Mouse (Mus musculus): ENCODE results near the gene Nt5c3.
A peak's percentile ranks its signal among the peaks of the same experiment; 100 is the strongest.
"Not testable (repeated sequence)": the region's sequence is repeated elsewhere in the genome, so short reads cannot be mapped to it uniquely, and the experiment has no call there.

Gene Nt5c3

DNA sequence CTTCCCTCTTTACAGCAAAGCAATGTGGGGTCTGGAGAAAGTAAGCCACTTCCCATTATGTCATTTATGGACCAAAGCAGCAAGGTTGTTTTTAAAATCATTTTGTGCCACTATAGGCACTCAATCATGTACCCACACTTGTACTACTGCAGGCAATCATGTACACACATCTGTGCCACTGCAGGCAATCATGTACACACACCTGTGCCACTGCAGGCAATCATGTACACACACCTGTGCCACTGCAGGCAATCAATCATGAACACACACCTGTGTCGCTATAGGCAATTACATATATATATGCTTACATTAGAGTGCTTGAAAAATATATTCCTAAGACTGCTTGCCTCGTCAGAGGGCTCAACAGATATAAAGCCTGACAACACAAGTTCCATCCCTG is 18.8 kb downstream of the Nt5c3 start:
- no peak for DNase-seq (ENCODE audit: low spot score in 2 of 2)

DNA sequence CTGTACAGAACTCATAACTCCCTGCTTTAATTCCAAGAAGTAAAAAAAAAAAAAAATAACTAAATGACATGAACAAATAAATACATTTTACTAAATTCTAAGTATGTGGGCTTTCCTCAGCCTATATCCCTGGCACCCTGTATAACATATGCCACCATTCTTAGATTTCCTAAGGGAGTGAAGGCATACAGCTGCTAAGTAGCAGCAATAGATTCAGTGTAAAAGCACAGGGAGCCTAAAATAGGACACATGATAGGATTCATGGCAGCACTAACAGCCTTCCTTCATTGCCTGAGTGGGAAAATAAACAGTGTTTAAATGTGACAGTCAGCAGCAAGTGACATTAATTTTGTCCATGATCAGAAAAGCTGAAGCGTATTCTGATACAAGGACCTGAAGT is 19.4 kb downstream of the Nt5c3 start:
- no peak for DNase-seq (ENCODE audit: low spot score in 2 of 2)

DNA sequence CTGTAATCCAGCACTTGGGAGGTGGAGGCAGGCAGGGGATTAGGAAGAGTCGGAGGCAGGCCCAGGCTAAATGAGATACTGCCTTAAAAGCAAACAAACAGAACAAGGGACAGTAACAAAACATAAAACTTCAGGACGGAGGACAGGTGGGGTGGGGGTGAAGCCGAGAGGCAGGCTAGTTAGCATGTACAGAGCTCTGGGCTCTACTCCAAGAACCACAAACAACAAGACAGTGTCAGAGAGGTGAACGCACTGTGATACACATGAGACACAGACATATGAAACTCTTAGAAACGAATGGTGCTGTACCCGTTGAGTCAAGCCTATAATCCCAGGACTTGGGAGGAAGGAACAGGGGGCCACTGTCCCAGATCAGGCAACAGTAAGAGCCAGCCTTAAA is 19.9 kb downstream of the Nt5c3 start:
- no peak for DNase-seq (ENCODE audit: low spot score in 2 of 2)

DNA sequence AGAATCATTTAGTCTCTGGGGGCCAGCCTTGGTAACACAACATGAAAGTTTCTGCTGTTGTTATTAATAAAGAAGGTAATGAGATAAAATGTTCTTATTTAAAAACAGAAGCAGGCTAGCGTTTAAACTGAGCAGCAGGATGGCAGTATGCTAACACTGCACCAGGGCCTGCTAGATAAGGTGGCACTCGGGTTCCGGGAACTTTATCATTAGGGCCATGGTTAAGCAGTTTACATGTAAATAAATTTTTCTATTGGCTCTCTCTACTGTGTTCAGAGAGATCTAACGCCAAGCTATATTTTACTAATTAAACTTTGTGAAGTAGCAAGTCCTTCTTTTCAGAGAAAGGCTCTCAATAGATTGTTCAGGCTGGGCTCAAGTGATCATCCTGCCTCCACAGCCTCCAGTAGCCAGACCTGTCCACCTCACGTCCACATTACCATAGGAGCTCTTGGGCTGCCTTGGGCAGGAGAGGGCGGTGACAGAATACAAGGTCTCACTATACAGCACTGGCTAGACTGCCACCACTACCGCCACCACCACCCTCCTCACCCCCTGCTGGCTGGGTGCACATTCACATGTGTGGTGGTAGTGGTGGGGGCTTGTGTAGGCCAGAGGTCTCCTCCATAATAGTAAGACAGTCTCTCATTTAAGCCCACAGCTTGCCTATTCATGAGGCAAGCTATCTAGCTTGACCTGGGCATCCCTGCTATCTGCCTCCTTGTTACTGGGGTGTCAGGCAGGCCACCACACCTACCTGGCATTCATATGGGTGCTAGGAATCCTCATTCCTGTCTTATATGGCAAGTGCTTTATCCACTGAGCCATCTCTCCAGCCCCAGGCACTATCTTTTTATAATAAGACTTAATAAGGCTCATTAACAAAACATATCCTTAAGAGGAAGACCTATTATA is 20.9 kb downstream of the Nt5c3 start:
- peak; percentile 67 to 80 for DNase-seq (ENCODE audit: low spot score in 2 of 2)

DNA sequence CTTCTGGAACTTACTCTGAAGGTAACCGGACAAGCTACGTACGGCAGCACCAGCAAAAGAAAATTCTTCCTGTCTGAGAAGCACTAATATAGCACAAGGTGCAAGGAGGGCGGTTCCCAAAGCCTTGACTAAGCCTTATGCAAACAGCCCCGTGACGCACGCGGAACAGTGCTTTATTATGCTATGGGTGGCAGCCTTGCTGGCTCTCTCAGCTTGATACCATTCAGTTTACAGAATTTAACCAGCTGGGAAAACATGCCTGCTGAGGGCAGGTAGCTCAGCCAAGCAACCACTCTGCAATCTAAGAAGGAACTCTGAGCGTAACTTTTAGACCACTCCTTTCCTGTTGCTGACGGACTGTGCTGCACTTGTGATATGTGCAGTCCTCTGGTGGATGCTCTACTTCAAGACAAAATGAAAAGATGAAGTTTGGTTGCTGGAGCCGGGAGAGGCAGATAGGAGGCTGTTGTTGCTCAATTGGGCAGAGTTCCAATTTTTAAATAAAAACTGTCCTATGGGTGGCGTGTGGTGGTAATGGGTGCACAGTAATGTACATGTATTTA is 21.8 kb downstream of the Nt5c3 start:
- peak; percentile 77 to 85 for DNase-seq (ENCODE audit: low spot score in 2 of 2)

DNA sequence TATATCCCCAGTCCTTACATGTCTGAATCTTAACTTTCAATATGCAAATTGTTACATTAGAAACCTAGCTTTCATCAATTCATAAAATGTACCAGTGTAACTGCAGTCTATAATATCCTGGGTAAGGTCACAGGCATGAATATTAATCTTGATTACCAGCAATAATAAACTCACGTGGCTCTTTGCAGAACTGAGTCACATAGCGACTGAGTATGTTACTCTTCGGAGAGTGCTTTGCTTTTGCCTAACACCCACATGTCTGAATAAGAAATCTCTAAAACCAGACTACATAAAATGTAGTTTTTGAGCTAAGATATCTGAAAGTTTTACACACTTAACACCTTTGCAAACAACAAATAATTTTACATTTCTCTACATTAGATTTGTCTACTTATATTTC is 22.4 kb downstream of the Nt5c3 start:
- no peak for DNase-seq (ENCODE audit: low spot score in 2 of 2)

DNA sequence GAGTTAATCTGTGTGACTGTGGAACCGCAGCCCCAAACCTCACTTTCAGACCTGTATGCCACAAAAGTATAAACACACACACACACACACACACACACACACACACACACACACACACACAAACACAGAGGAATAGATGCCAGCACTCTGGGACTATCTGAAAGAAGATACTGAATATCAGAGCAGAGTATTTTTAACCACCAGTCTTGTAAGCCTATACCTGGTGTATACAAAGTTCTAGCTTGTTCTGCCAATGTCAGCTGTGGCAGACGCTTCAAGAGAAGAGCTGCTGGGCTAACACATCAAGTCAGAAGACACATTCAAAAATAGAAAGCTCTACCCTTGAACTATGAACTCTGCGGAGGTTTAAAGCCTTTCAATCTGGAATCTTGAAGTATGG is 24.1 kb downstream of the Nt5c3 start:
- no peak for DNase-seq (ENCODE audit: low spot score in 2 of 2)

DNA sequence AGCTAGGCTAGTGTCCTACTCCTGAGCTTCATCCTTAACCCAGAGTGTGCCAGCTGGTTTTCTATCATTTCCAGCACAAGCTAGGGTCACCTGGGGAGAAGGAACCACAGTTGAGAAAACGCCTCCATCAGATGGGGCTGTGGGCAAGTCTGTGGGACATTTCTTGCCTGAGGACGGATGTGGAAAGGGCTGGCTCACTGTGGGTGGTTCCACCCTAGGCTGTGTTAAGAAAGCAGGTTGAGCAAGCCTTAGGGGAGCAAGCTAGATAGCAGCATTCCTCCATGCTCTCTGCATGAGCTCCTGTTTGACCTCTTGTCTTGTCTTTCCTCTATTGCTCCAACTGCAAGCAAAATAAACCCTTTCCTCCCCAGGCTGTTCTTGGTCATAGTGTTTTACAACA is 33.0 kb downstream of the Nt5c3 start:
- DNase-seq (ENCODE audit: low spot score in 2 of 2) = no peak

DNA sequence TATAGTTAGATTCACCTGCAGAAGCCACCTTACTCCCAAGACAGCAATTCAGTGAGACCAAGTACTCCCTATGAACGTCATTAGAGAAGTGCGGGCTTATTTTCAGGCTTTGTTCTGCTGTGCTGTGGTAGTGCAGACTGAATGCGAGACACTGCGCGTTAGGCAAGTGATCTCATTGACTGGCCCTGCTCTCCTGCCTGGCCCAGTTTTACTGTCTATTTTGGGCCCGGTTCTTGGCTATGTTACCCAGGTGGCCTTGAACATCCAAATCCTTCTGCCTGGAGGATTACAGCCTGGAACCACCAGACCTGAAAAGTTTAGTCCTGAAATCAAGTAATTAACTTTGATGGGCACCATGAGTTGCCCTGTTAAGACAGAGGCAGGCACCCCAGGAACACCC is 35.2 kb downstream of the Nt5c3 start:
- DNase-seq (ENCODE audit: low spot score in 2 of 2) = no peak

DNA sequence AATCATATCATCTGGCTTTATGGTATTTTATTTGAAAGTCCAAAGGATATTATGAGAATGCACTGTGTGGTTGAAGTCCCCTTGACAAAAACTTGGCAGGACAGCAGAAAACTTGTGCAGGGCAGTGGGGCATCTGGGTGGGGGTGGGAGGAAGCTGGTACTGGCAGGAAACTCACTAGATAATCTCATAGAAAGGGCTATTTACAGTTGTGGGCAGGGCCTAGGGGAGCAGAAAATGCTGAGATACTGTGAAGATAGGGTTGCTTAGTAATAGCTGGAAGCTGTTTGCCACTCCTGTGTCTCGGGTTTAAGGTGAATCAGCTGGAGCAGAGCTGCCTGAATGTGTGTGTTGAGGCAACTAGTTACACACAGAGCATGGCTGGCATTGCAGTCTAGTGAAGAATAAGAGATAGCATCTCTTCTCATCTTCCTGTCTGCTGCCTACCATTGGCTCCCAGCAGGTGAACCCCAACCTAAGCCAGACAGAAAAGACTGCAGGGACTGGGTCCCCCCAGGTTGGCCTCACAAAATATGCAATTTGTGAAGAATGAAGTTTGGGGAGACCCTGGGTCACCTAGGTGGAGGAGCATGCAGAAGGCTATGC is 44.3 kb downstream of the Nt5c3 start:
- DNase-seq (ENCODE audit: low spot score in 2 of 2) = no peak

DNA sequence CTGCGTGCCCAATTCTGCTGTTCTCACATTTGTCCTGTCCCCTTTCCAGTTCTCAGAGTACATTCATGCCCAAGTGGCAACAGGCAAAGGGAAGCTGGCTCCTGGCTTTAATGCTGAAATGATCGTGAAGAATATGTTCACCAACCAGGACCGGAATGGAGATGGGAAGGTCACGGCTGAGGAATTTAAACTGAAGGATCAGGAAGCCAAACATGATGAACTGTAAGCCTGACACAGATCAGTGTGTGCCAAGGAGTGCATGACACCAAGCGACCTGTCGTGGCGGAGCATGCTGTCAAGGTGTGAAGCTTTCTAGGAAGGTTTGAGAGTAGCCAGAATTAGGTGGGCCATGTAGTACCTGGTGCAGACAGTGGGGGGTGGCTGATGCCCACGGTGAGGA is 45.7 kb downstream of the Nt5c3 start:
- DNase-seq (ENCODE audit: low spot score in 2 of 2) = no peak

DNA sequence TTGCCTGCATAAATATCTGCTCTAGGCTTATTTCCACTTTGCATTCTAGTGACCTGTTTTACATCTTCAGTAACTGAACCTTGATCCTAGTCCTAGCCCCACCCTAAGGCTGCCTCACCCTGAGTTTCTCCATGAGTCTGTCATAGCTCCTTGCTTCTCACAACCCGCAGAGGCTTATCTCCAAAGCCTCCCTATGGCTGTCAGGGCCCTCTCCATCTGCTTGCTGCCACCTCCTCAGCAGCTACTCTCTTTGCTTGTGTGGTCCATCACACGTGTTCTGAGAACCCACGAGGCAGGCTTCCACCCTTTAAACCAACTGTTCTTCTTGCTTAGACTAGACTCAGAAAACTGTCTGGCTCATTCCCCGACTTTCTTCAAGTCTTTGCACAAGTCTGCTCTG is 46.9 kb downstream of the Nt5c3 start:
- DNase-seq (ENCODE audit: low spot score in 2 of 2) = no peak

DNA sequence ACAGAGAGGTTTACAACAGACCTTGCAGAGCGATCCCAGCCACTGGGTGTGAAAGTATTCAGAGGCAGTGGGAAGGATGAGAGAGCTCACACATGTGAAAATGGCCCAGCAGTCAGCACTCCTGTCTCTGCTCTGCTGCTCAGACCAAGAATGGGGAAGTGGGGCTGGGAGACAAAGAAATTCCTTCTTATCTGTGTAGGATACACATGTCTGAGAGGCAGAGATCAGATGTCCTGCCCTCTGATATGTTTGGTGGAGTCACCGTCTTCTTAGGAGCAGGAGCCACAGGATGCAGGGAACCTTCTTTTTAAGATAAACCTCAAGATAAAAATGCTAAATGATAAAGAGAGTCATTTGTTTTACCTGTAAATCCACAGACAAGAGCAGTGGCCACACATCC is 53.7 kb downstream of the Nt5c3 start:
- no peak for DNase-seq (ENCODE audit: low spot score in 2 of 2)

DNA sequence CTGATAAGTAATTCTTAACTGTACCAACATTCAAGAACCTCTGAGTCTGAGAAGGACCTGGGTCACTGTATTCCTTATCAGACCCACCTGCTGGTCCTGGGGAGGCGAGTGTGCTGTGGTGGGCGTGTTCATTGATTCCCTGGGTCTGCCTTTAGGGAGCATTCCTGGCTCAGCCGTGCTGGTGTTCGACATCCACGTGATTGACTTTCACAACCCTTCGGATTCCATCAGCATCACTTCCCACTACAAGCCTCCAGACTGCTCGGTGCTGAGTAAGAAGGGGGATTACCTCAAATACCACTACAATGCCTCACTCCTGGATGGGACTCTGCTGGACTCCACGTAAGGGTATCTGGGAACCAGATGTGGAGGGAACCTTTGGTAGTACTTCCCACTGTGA is 55.2 kb downstream of the Nt5c3 start:
- DNase-seq (ENCODE audit: low spot score in 2 of 2) = no peak

DNA sequence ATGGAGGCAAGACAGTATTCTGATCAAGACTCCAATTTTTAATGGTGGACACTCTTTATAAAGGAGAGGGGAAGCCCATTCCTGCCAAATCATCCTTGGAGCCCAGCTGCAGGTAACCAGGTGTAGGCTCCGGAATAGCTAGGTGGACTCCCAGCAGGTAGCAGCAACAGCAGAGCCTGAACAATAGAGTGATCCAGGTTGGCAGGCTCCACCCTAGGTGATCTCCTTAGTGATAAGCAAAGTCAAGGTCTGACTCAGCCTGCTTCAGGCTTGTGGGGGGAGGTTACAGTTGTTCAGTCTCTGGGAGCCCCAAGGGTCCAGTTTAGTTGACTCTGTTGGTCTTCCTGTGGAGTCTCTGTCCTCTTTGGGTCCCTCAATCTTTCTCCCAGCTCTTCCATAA is 56.8 kb downstream of the Nt5c3 start:
- DNase-seq (ENCODE audit: low spot score in 2 of 2) = not testable (repeated sequence)

DNA sequence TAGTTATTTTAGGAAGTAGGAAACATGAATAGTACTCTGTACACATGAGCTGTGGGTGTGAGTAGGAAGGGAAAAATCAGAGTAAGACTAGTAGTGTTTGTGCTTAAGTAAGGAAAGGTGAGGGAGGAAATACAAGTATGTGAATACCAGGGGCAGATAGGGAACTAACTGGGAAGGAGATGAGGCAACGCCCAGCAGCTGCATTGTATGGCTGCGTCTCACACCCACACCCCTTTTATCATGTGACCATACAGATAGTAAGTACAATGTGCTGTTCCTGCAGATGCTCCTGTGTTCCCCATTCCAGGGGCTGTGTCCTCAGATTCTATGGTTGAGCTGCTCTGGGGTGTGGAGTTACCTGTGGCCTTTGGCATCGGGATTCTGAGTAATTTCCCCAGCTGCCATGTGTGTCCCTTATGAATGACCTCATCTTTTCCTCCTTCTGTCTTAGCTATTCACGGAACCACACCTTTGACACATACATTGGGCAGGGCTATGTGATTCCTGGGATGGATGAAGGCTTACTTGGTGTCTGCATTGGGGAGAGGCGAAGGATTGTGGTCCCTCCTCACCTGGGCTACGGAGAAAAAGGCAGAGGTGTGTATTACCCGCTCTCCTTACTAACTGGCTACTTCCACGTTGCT is 63.4 kb downstream of the Nt5c3 start:
- DNase-seq (ENCODE audit: low spot score in 2 of 2) = no peak

DNA sequence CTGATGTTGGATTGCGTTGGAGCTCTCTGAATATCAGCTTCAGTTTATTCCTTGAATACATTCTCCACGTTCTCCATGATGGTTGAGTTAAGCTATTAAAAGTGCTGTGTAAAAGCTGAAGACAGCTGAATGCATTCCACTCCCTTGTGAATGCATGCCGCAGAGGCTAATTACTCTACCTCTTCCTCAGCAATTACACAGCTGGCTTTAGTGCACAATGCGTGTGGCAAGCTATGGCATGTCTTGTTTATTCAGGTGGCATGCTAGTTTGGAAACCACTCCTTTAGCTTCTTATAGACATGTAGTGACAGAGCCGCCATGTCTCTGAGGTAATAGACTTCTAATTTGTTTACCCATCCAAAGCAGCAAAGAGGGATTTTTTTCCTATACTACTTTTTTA is 67.0 kb downstream of the Nt5c3 start:
- no peak for DNase-seq (ENCODE audit: low spot score in 2 of 2)

DNA sequence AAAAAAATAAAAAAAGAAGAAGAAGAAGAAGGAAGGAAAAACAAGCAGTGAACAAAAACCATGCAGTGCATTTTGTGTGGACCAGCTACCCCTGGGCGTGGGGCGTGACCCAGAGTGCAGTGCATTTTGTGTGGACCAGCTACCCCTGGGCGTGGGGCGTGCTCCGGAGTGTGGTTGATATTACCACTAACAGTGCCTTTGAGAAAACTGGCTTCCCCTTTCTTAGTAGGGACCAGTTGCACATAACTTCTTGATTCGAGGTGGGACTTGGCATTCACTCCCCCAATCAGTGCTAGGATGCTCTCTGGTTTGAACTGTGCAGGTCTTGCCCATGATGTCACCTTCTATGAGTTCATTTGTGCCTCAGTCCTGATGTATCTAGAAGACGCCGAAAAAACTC is 68.9 kb downstream of the Nt5c3 start:
- no peak for DNase-seq (ENCODE audit: low spot score in 2 of 2)

DNA sequence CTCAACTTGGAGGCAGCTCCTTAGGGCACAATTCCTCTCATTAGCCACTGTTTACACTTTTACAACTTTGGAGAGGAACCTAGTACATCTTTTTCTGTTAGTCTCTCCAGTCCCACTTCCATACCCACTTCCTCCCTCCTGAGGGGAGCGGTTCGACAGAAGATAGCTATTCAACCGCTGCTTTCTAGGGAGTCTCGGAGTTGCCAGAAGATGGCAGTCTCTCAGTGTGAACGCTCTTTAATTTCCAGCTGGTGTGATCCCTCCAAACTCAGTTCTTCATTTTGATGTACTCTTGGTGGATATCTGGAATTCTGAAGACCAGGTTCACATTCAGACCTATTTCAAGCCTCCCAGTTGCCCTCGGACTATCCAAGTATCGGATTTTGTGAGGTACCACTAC is 73.4 kb downstream of the Nt5c3 start:
- DNase-seq (ENCODE audit: low spot score in 2 of 2) = no peak

DNA sequence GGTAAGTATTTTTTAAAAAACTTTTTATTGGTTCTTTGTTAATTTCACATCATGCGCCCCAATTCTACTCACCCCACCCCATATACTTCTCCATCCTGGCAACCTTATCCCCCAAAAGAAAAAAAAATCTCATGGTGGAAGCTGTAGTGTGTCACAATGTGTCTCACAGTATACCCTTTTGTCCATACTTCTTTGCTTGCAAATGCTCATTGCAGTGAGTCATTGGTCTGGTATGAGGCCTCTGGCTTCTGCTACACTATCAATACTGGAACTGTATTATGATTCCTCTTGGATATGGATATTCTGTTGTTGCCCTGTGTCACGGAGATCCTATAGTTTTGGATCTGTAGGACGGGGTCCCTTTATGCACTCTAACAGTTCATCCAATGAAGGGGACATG is 74.8 kb downstream of the Nt5c3 start:
- no peak for DNase-seq (ENCODE audit: low spot score in 2 of 2)

DNA sequence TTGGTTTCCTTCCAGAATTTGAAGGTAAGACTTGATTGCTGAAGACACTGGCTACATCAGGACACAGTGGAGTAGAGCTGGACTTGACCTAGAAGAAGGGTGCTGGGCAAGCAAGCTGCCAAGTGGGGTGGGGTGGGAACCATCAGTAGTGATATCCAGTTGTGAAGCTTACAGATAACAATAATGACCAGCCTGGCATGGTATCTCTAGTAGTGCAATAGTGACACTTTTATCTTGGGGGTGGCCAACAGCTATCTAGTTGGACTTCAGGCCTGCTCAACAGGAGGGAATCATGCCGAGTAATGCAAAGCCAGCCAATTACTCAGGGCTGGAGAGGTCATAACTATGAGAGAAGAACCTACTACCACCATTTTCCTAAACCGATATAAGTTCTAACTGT is 79.4 kb downstream of the Nt5c3 start:
- DNase-seq (ENCODE audit: low spot score in 2 of 2) = no peak

DNA sequence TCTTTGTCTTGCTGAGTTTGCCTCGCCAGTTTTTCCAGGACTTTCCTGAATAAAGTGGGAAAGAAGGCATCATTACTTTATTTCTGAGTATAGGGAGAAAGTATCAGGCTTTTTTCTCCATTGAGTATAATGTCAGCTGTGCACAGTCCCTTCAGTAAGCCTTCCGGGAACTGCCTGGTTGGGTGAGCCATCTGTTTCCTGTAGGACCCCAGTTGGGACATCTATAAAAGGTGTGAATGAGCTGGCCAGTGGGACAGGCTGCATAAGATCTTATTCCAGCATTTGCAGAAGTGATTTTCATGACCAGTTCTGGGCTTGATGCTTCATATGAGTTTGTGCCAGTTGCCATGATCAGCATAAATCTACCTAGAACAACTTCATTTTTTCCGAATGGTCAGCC is 80.5 kb downstream of the Nt5c3 start:
- DNase-seq (ENCODE audit: low spot score in 2 of 2) = no peak

DNA sequence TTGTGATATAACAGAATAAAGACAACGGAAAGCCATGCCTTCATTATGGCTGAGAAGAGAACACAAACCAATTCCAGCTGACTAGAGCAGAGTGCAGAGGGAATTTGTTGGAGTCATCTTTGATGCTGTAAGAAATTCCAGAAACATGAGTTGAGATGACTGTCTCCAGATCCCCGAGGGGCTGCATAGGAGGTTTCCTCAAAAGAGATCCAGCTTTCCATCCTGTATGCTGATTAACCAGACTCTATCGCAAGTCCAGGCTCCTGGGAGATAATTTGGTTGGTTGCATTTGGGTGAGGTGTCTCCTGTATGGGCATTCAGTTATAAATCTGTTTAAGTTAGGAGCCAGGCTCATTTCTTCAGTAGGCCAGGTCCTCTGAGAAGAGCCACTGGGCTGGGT is 86.1 kb downstream of the Nt5c3 start:
- no peak for DNase-seq (ENCODE audit: low spot score in 2 of 2)
